Mouse (Mus musculus): ENCODE data around the gene Ppp1r9b. TPM values are rescaled to one million over a fixed set of nuclear protein-coding genes. Genes with fewer than 3 reads are reported as not detected.

Ppp1r9b gene
- 42.4 TPM for polyA plus RNA-seq (2012; fragmentation: generic; extraction: Trizol)

DNA sequence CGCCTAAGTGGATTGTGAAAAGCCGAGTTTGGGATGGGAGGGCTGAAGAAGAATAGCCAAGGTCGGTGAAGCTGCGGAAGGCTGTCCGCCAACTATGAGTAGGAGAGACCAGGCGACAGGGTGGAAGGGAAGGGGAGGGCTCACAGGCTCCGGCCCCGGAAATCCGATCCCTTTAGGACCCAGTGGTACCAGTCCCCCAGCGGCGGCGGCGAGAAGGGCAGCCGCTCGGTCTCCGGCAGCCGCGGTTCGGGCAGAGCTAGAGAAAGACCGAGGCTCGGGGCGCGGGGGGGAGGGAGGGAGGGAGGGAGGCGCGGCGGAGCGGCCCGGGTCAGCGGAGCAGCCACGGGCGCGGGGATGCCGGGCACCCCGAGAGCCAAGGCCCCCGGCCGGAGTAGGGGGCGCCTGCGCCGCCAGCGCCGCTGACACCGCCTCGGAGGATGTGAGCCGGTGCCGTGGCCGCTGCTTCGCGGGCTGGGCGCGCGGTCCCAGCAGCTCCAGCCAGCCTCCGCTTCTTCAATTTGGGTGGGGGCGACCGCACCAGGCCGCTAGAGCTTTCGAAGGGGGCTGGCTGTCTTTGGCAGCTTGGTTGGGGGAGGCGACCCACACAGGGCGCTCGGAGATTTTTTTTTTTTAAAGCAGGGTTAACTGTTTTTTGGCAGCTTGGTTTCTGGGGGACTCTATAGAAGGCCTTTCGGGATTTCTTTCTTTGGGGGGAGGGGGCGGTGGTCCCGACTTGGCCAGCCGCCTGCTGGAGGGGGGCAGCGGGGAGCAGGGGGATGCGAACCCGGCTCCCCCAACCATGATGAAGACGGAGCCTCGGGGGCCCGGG, at the start of gene Ppp1r9b:
Gene Ppp1r9b (plus strand): TSS at position 287 of the 829 bp plus-strand sequence.
- peak within 1 kb of the TSS; percentile 68 for H3ac ChIP-seq (ENCODE audit: control insufficient read depth, insufficient read length)
- H3K79me2 ChIP-seq (ENCODE audit: control insufficient read depth, insufficient read depth), result peaks cover 41% of the 10 kb centered on the region
- H3K36me3 ChIP-seq (ENCODE audit: control insufficient read depth, insufficient read depth), result peaks cover 5% of the 10 kb centered on the region
- no peak for TF ChIP-seq REST (IDR thresholded peaks at IDR 0.05; ENCODE audit: insufficient read depth, insufficient read length)
- no peak for TF ChIP-seq CEBPB (IDR thresholded peaks at IDR 0.05; ENCODE audit: insufficient read depth, poor library complexity, severe bottlenecking)
- peak; percentile 89 for TF ChIP-seq POLR2AphosphoS2 (IDR thresholded peaks at IDR 0.05; ENCODE audit: insufficient read length, low read depth)
- TF ChIP-seq MYOG (IDR thresholded peaks at IDR 0.05; ENCODE audit: control insufficient read depth in 1 of 3, insufficient read depth in 1 of 3, insufficient read length in 2 of 3, low read depth in 2 of 3), result peak in 1 of 3 experiments; percentile 20
- TF ChIP-seq TCF12 (IDR thresholded peaks at IDR 0.05; ENCODE audit: insufficient read depth, poor library complexity, severe bottlenecking), result no peak
- TF ChIP-seq POLR2A (IDR thresholded peaks at IDR 0.05; ENCODE audit: insufficient read length, low read depth), result peak; percentile 68
- TF ChIP-seq USF1 (IDR thresholded peaks at IDR 0.05; ENCODE audit: low read depth), result no peak
- no peak for TF ChIP-seq SRF (IDR thresholded peaks at IDR 0.05; ENCODE audit: control insufficient read depth, insufficient read length, low read depth)
- no peak for TF ChIP-seq E2F4 (IDR thresholded peaks at IDR 0.05; ENCODE audit: insufficient read depth)
- TF ChIP-seq MAX (IDR thresholded peaks at IDR 0.05; ENCODE audit: low read depth), result no peak
- no peak for TF ChIP-seq TCF3 (IDR thresholded peaks at IDR 0.05; ENCODE audit: insufficient read length, low read depth)
- no peak for TF ChIP-seq MYOD1 (IDR thresholded peaks at IDR 0.05; ENCODE audit: control insufficient read depth in 1 of 3, insufficient read length in 2 of 3, low read depth in 2 of 3)
- peak within 1 kb of the TSS; percentile 99 for H3K4me2 ChIP-seq (ENCODE audit: low read depth)
- no peaks in the 10 kb centered on the region for H3K27me3 ChIP-seq (ENCODE audit: control insufficient read depth, insufficient read depth, insufficient read length)
- peak within 1 kb of the TSS; percentile 46 for H3K4me3 ChIP-seq

DNA sequence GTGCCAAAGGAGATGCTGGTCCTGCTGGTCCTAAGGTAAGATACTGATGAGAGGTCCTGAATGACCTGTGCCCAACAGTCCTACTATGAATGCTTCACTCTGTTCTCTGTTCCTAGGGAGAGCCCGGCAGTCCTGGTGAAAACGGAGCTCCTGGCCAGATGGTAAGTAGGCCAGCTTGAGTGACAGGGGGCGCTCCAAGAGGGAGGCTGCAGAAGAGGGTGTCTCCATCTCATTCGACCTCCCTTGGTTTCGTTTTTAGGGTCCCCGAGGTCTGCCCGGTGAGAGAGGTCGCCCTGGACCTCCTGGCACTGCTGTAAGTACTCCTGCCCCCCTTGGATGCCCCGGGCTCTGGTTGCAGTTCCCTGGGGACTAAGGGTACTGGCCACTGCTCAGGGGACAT, 49.7 kb upstream of the Ppp1r9b start:
- peaks cover 8% of the 10 kb centered on the region for H3K79me2 ChIP-seq (ENCODE audit: control insufficient read depth, insufficient read depth)
- peaks cover 4% of the 10 kb centered on the region for H3K36me3 ChIP-seq (ENCODE audit: control insufficient read depth, insufficient read depth)
- no peak overlapping the region for H3K4me3 ChIP-seq
- peak overlapping the region; percentile 95 for H3K4me2 ChIP-seq (ENCODE audit: low read depth)
- H3ac ChIP-seq (ENCODE audit: control insufficient read depth, insufficient read length), result no peak overlapping the region
- no peaks in the 10 kb centered on the region for H3K27me3 ChIP-seq (ENCODE audit: control insufficient read depth, insufficient read depth, insufficient read length)
- TF ChIP-seq MYOD1 (IDR thresholded peaks at IDR 0.05; ENCODE audit: control insufficient read depth in 1 of 3, insufficient read length in 2 of 3, low read depth in 2 of 3) (no peak), MYOG (IDR thresholded peaks at IDR 0.05; ENCODE audit: control insufficient read depth in 1 of 3, insufficient read depth in 1 of 3, insufficient read length in 2 of 3, low read depth in 2 of 3) (no peak), TCF3 (IDR thresholded peaks at IDR 0.05; ENCODE audit: insufficient read length, low read depth) (no peak), USF1 (IDR thresholded peaks at IDR 0.05; ENCODE audit: low read depth) (no peak), POLR2A (IDR thresholded peaks at IDR 0.05; ENCODE audit: insufficient read length, low read depth) (no peak), REST (IDR thresholded peaks at IDR 0.05; ENCODE audit: insufficient read depth, insufficient read length) (no peak), E2F4 (IDR thresholded peaks at IDR 0.05; ENCODE audit: insufficient read depth) (no peak), TCF12 (IDR thresholded peaks at IDR 0.05; ENCODE audit: insufficient read depth, poor library complexity, severe bottlenecking) (no peak), MAX (IDR thresholded peaks at IDR 0.05; ENCODE audit: low read depth) (no peak), CEBPB (IDR thresholded peaks at IDR 0.05; ENCODE audit: insufficient read depth, poor library complexity, severe bottlenecking) (no peak), POLR2AphosphoS2 (IDR thresholded peaks at IDR 0.05; ENCODE audit: insufficient read length, low read depth) (no peak), SRF (IDR thresholded peaks at IDR 0.05; ENCODE audit: control insufficient read depth, insufficient read length, low read depth) (no peak)

DNA sequence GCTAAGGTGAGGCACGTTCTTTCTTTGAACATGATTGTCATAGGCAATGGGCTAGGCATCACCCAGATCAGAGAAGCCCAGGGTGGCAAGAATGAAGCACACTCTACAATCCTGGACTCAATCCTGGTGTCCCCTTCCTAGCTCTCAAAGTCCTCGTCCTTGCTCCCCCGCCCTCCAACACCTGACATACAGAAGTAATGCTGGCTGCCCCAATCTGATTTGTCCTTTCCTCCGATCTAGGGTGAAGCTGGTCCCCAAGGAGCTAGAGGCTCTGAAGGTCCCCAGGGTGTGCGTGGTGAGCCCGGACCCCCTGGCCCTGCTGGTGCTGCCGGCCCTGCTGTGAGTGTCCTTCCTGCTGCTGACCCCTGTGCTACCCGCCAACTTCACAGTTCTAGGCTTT, 49.1 kb upstream of the Ppp1r9b start:
- peaks cover 8% of the 10 kb centered on the region for H3K79me2 ChIP-seq (ENCODE audit: control insufficient read depth, insufficient read depth)
- H3K4me2 ChIP-seq (ENCODE audit: low read depth), result peak overlapping the region; percentile 95
- no peak overlapping the region for H3K4me3 ChIP-seq
- peaks cover 4% of the 10 kb centered on the region for H3K36me3 ChIP-seq (ENCODE audit: control insufficient read depth, insufficient read depth)
- H3ac ChIP-seq (ENCODE audit: control insufficient read depth, insufficient read length), result no peak overlapping the region
- no peaks in the 10 kb centered on the region for H3K27me3 ChIP-seq (ENCODE audit: control insufficient read depth, insufficient read depth, insufficient read length)
- no peak for TF ChIP-seq TCF3 (IDR thresholded peaks at IDR 0.05; ENCODE audit: insufficient read length, low read depth)
- no peak for TF ChIP-seq E2F4 (IDR thresholded peaks at IDR 0.05; ENCODE audit: insufficient read depth)
- TF ChIP-seq MYOG (IDR thresholded peaks at IDR 0.05; ENCODE audit: control insufficient read depth in 1 of 3, insufficient read depth in 1 of 3, insufficient read length in 2 of 3, low read depth in 2 of 3), result no peak
- TF ChIP-seq USF1 (IDR thresholded peaks at IDR 0.05; ENCODE audit: low read depth), result no peak
- TF ChIP-seq CEBPB (IDR thresholded peaks at IDR 0.05; ENCODE audit: insufficient read depth, poor library complexity, severe bottlenecking), result no peak
- TF ChIP-seq TCF12 (IDR thresholded peaks at IDR 0.05; ENCODE audit: insufficient read depth, poor library complexity, severe bottlenecking), result no peak
- no peak for TF ChIP-seq POLR2AphosphoS2 (IDR thresholded peaks at IDR 0.05; ENCODE audit: insufficient read length, low read depth)
- TF ChIP-seq MAX (IDR thresholded peaks at IDR 0.05; ENCODE audit: low read depth), result no peak
- TF ChIP-seq MYOD1 (IDR thresholded peaks at IDR 0.05; ENCODE audit: control insufficient read depth in 1 of 3, insufficient read length in 2 of 3, low read depth in 2 of 3), result no peak
- no peak for TF ChIP-seq POLR2A (IDR thresholded peaks at IDR 0.05; ENCODE audit: insufficient read length, low read depth)
- TF ChIP-seq REST (IDR thresholded peaks at IDR 0.05; ENCODE audit: insufficient read depth, insufficient read length), result no peak

DNA sequence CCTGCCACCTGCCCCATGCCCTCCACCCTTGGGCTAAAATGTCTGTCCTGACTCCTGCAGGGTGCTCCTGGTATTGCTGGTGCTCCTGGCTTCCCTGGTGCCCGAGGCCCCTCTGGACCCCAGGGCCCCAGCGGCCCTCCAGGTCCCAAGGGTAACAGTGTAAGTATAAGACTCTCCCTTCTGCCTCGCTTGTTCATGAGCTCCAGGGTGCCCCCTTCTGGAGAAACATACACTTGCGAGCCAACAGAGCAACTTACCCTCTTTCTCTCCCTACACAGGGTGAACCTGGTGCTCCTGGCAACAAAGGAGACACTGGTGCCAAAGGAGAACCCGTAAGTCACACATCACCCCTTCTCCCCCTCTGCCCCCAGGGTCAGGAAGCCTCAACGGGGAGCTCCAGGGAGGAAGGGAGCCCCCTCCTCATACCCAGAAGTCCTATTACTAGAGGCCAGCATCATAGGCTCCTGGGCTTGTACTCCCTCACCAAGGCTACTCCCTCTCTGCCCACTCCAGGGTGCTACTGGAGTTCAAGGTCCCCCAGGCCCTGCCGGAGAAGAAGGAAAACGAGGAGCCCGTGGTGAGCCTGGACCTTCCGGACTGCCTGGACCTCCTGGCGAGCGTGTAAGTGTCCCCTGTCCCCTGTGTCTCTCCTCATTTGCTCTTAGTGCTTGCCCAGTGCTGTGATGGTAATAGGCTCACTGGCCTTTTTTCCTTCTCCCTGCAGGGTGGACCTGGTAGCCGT, 48.4 kb upstream of the Ppp1r9b start:
- peaks cover 8% of the 10 kb centered on the region for H3K36me3 ChIP-seq (ENCODE audit: control insufficient read depth, insufficient read depth)
- H3K4me2 ChIP-seq (ENCODE audit: low read depth), result peak overlapping the region; percentile 95
- TF ChIP-seq POLR2A (IDR thresholded peaks at IDR 0.05; ENCODE audit: insufficient read length, low read depth) (no peak), MYOD1 (IDR thresholded peaks at IDR 0.05; ENCODE audit: control insufficient read depth in 1 of 3, insufficient read length in 2 of 3, low read depth in 2 of 3) (no peak), SRF (IDR thresholded peaks at IDR 0.05; ENCODE audit: control insufficient read depth, insufficient read length, low read depth) (no peak), TCF12 (IDR thresholded peaks at IDR 0.05; ENCODE audit: insufficient read depth, poor library complexity, severe bottlenecking) (no peak), POLR2AphosphoS2 (IDR thresholded peaks at IDR 0.05; ENCODE audit: insufficient read length, low read depth) (no peak), MAX (IDR thresholded peaks at IDR 0.05; ENCODE audit: low read depth) (no peak)
- H3K79me2 ChIP-seq (ENCODE audit: control insufficient read depth, insufficient read depth), result peaks cover 8% of the 10 kb centered on the region
- H3K4me3 ChIP-seq, result no peak overlapping the region
- no peaks in the 10 kb centered on the region for H3K27me3 ChIP-seq (ENCODE audit: control insufficient read depth, insufficient read depth, insufficient read length)
- no peak overlapping the region for H3ac ChIP-seq (ENCODE audit: control insufficient read depth, insufficient read length)
